Mouse (Mus musculus) neural tube, embryonic 14.5 days (tissue): ENCODE results near the gene Sgms1. TPM values are rescaled to one million over a fixed set of nuclear protein-coding genes. Genes with fewer than 3 reads are reported as not detected.

Experiments used
- ATAC-seq: fragments of 200-750 bp; cut with Nextera tagmentation; 2 replicates; pipeline ENCODE4 v1.8.0; 2017; ENCODE audit warnings: low read depth, mild to moderate bottlenecking, moderate TSS enrichment, moderate library complexity
- H3K27ac ChIP-seq: fragments of 300-500 bp; sonication (generic); 2 replicates; pipeline ENCODE4 v1.5.1; 2014; ENCODE audit warnings: low read depth, mild to moderate bottlenecking, control low read depth, low read length, moderate library complexity, mixed read lengths
- H3K27me3 ChIP-seq: fragments of 300-500 bp; sonication (generic); 2 replicates; pipeline ENCODE4 v1.6.1; 2014; ENCODE audit warnings: low read length; ENCODE audit not compliant: control insufficient read depth, insufficient read depth
- H3K36me3 ChIP-seq: fragments of 300-500 bp; sonication (generic); 2 replicates; pipeline ENCODE4 v1.6.1; 2014; ENCODE audit warnings: low read length, mixed read lengths; ENCODE audit not compliant: control insufficient read depth, insufficient read depth
- H3K4me1 ChIP-seq: fragments of 300-500 bp; sonication (generic); 2 replicates; pipeline ENCODE4 v1.6.1; 2014; ENCODE audit warnings: low read length; ENCODE audit not compliant: control insufficient read depth, insufficient read depth
- H3K4me2 ChIP-seq: fragments of 300-500 bp; sonication (generic); 2 replicates; pipeline ENCODE4 v1.6.1; 2014; ENCODE audit warnings: mild to moderate bottlenecking, low read depth, low read length, control low read depth
- H3K4me3 ChIP-seq: fragments of 300-500 bp; sonication (generic); 2 replicates; pipeline ENCODE4 v1.5.1; 2014; ENCODE audit warnings: low read depth, low read length, control low read depth, mixed read lengths
- H3K9ac ChIP-seq: fragments of 300-500 bp; sonication (generic); replicated peaks from 2 replicates; pipeline ENCODE4 v1.6.1; 2014; ENCODE audit warnings: low read depth, mild to moderate bottlenecking, control low read depth, low read length, mixed read lengths
- H3K9me3 ChIP-seq: fragments of 300-500 bp; sonication (generic); 2 replicates; pipeline ENCODE4 v1.6.1; 2016; ENCODE audit warnings: low read length; ENCODE audit not compliant: control insufficient read depth
- WGBS: fragments of 180-500 bp; shearing (Covaris S2); extraction: QIAGEN DNeasy Blood & Tissue Kit; methylation state at CpG from one replicate; pipeline ENCODE4 v1.1.7; 2014; 5-methylcytosine and 5-hydroxymethylcytosine counted together
- polyA plus RNA-seq: library from polyadenylated mRNA; unstranded; fragments of >200 nt; fragmentation: Nextera tagmentation; extraction: Ambion mirVana; gene quantifications from 2 replicates; pipeline ENCODE4 v1.2.1, GENCODE M21; 2014

Sgms1 gene
- polyA plus RNA-seq, 1 experiment from 2014 or later = 19.2 TPM

DNA sequence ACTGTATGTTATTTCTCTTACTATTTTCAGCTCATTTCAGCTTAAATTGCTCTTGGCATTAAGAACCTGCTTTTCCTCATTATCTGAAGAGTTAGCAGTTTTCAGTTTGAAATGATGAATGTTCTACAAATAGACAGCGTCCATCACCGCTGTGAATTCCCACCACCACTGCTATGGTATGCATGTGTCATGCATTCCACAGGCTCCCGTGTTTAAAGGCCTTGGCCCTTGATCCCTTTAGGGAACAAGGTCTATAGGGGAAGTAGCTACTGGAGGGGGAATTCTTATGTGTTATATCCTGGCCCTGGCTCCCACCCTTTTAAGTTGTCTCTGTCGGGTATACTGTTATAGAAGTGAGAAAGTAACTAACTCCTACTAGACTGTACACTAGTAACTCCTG lies 210.0 kb downstream of the Sgms1 start:
- 81% methylated on average over 4 of the region's 4 CpGs for WGBS
- H3K4me1 ChIP-seq = no peaks in the 10 kb centered on the region
- no peak overlapping the region for H3K4me3 ChIP-seq
- H3K27me3 ChIP-seq = no peaks in the 10 kb centered on the region
- H3K36me3 ChIP-seq = no peaks in the 10 kb centered on the region
- no peaks in the 10 kb centered on the region for H3K9me3 ChIP-seq
- no peak overlapping the region for H3K27ac ChIP-seq
- no peak overlapping the region for H3K4me2 ChIP-seq
- no peak overlapping the region for H3K9ac ChIP-seq
- ATAC-seq = no peak

DNA sequence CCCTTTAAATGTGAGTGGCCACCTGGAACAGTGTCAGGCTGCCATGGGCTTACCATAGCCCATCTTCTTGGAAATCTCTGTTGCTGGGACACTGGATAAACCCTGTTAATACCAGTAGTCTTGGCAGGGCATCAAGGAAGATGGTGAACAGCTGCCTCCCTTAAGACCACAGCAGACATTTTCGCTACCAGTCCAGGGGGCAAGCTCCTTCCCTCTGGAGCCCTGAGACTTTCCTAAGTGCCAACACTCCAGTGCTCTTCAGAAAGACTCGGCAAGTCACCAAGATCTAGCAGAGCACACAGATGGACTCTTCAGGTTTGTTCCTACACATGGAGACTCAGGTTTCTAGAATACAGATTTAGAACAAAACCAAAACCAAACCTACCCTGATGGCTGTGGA lies 211.4 kb downstream of the Sgms1 start:
- H3K9ac ChIP-seq = no peak overlapping the region
- no peaks in the 10 kb centered on the region for H3K9me3 ChIP-seq
- no peaks in the 10 kb centered on the region for H3K4me1 ChIP-seq
- no peak overlapping the region for H3K4me3 ChIP-seq
- H3K27ac ChIP-seq = no peak overlapping the region
- no peaks in the 10 kb centered on the region for H3K36me3 ChIP-seq
- no peak overlapping the region for H3K4me2 ChIP-seq
- no peak for ATAC-seq
- WGBS = 91% methylated on average over 2 of the region's 2 CpGs
- H3K27me3 ChIP-seq = no peaks in the 10 kb centered on the region

DNA sequence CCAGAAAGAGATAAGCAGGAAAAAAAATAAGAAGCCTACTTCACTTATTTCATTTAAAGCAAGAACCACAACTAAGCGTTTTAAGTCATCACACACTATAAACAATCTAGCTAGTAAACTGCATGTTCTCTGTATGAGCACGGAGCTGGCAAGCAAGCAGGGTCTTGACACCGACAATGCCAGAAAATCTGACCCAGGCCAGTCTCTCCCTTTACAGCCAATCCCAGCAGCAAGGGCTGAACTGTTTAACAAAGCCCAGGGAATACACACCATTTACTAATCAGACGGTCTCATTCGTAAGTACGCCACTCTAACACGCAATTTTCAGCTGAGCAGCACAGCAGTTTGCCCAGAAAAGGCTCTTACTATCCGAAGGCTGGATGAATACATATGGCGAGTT lies 213.1 kb downstream of the Sgms1 start:
- ATAC-seq = no peak
- no peaks in the 10 kb centered on the region for H3K4me1 ChIP-seq
- H3K36me3 ChIP-seq = no peaks in the 10 kb centered on the region
- H3K4me3 ChIP-seq = no peak overlapping the region
- no peak overlapping the region for H3K4me2 ChIP-seq
- no peak overlapping the region for H3K27ac ChIP-seq
- no peaks in the 10 kb centered on the region for H3K9me3 ChIP-seq
- no peaks in the 10 kb centered on the region for H3K27me3 ChIP-seq
- no peak overlapping the region for H3K9ac ChIP-seq
- 88% methylated on average over 9 of the region's 9 CpGs for WGBS

DNA sequence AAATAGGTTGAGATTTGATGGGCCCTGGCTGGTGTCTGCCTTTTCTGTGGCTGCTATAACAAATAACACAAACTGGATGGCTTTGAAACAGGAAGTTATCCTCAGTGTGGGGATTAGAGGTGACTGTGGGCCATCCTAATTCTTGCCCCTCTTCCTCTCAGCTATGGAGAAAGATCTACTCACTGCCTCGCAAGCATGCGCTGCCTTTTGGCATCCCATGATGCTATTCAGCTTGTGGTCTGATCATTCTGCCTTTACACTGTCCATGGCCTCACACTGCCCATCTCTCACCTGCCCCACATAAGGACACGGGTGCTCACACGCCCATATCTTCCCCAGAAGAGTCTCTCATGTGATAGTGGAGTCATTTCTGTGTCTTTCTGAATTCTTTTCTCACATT lies 213.5 kb downstream of the Sgms1 start:
- Histone ChIP-seq H3K9me3 (no peaks in the 10 kb centered on the region), H3K4me3 (no peak overlapping the region), H3K4me1 (no peaks in the 10 kb centered on the region), H3K27me3 (no peaks in the 10 kb centered on the region), H3K9ac (no peak overlapping the region), H3K36me3 (no peaks in the 10 kb centered on the region), H3K27ac (no peak overlapping the region), H3K4me2 (no peak overlapping the region)
- WGBS = 98% methylated on average over 4 of the region's 4 CpGs
- no peak for ATAC-seq

DNA sequence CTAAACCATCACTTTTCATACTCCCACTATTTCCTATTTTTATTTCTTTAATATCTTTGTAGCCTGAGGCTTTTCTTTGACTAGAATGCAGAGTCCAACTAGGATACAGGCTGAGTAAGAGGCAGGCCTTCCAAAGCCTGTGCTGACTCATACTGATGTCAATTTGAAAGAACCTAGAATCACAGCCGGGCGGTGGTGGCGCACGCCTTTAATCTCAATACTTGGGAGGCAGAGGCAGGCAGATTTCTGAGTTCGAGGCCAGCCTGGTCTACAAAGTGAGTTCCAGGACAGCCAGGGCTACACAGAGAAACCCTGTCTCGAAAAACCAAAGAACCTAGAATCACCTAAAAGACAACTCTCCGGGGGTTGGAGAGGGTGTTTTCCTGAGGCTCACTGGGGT lies 214.5 kb downstream of the Sgms1 start:
- no peak overlapping the region for H3K27ac ChIP-seq
- no peak overlapping the region for H3K9ac ChIP-seq
- no peak overlapping the region for H3K4me3 ChIP-seq
- H3K9me3 ChIP-seq = no peaks in the 10 kb centered on the region
- H3K36me3 ChIP-seq = no peaks in the 10 kb centered on the region
- no peak overlapping the region for H3K4me2 ChIP-seq
- H3K27me3 ChIP-seq = no peaks in the 10 kb centered on the region
- no peak for ATAC-seq
- H3K4me1 ChIP-seq = no peaks in the 10 kb centered on the region
- 97% methylated on average over 7 of the region's 7 CpGs for whole genome bisulfite sequencing

DNA sequence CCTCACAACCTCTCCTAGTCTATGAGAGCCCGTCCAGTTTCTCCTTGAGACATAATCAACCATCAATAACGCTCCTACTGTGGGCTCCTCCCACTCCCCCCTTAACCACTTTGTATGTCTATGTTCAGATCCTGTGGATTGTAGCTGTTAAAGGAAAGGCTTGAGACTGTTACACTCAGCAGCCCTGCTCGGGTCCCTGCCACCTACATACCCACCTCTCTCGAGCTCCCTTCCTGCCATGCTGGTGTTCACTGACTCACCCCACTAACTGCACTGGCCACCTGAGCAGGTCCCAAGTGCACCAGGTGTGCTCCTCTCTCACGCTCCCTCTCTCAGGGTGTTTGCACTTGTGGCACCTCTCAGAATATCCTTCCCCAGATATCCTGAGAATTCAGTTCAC lies 215.0 kb downstream of the Sgms1 start:
- 90% methylated on average over 5 of the region's 5 CpGs for WGBS
- Histone ChIP-seq H3K27ac (no peak overlapping the region), H3K9ac (no peak overlapping the region), H3K36me3 (no peaks in the 10 kb centered on the region), H3K27me3 (no peaks in the 10 kb centered on the region), H3K4me3 (no peak overlapping the region), H3K4me1 (no peaks in the 10 kb centered on the region), H3K9me3 (no peaks in the 10 kb centered on the region), H3K4me2 (no peak overlapping the region)
- ATAC-seq = no peak

DNA sequence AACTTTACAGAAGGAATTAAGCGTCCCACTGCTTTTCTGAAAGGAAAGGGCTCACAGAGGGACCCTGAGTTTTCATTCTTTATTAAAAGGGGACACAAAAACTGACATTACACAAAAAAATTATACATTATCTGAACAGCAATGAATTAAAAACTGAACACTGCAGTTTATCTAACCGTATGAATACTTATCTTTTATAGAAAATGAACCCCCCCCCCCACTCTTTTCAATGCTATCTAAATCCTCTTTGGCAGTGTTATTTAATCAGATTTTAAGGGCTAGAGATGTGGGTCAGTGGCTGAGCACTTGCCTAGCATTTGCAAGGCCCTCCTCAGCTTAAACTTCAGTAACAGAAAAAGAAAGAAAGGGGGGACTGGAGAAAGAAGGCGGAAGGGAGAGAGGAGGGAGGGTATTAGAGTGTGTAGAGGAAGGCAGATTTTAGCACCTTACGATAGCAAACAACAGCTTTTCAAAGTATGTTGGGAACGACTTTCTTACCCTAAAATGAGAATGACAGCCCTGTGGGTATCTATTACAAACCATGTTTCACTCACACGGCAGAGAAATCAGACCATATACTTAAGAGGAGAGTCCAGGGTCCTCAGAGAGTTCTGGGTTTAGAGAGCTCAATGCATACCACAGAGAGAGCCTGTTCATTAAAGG lies 215.9 kb downstream of the Sgms1 start:
- WGBS = 81% methylated on average over 6 of the region's 6 CpGs
- Histone ChIP-seq H3K4me1 (no peaks in the 10 kb centered on the region), H3K4me3 (no peak overlapping the region), H3K27ac (no peak overlapping the region), H3K9ac (no peak overlapping the region), H3K4me2 (no peak overlapping the region), H3K36me3 (no peaks in the 10 kb centered on the region), H3K9me3 (no peaks in the 10 kb centered on the region), H3K27me3 (no peaks in the 10 kb centered on the region)
- ATAC-seq = no peak

DNA sequence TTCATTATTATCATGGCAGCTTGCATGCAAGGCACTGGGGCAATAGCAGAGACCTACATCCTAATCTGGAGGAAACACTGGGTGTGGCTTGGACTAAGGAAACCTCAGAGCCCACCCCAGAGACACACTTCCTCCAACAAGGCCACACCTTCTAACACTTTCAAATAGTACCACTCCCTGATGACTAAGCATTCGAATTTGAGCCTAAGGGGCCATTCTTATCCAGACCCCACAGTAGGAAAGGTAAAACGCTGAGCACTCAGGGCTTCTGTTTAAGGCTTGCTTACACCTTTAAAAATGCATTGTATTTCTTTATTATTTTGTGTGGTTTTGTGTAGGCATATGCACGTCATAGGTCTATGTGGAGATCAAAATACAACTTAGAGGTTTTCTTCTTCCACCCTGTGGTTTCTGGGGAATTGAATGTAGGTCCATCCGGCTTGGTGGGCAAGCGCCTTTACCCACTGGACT lies 217.0 kb downstream of the Sgms1 start:
- H3K9ac ChIP-seq = no peak overlapping the region
- H3K4me2 ChIP-seq = no peak overlapping the region
- H3K36me3 ChIP-seq = no peaks in the 10 kb centered on the region
- no peak for ATAC-seq
- H3K4me1 ChIP-seq = no peaks in the 10 kb centered on the region
- H3K4me3 ChIP-seq = no peak overlapping the region
- H3K27ac ChIP-seq = no peak overlapping the region
- H3K9me3 ChIP-seq = no peaks in the 10 kb centered on the region
- H3K27me3 ChIP-seq = no peaks in the 10 kb centered on the region
- 94% methylated on average over 5 of the region's 5 CpGs for whole genome bisulfite sequencing

DNA sequence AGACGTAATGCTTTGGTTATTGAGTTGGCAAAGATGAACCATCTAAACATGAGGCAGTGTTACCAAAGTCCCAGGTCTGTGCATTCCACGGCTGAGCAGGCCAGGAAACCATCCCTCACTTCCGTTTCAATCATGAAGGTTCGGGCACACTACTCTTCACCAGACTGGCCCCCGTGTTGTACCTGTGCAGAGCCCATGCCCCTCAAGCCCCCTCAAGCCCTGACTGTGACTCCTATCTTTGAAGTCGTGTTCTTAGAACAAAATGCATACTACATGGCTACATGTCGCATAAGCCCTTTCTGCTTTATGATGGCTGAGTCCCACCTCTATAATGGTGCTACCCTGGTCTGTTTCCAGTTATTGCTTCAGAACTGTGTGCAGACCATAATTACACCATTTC lies 217.5 kb downstream of the Sgms1 start:
- Histone ChIP-seq H3K9ac (no peak overlapping the region), H3K27ac (no peak overlapping the region), H3K4me1 (no peaks in the 10 kb centered on the region), H3K9me3 (no peaks in the 10 kb centered on the region), H3K27me3 (no peaks in the 10 kb centered on the region), H3K36me3 (no peaks in the 10 kb centered on the region), H3K4me3 (no peak overlapping the region), H3K4me2 (no peak overlapping the region)
- ATAC-seq = no peak
- 87% methylated on average over 7 of the region's 7 CpGs for WGBS
